Mouse (Mus musculus) thymus, postnatal 10 days (tissue): ENCODE data around the gene Cxcl17.
"Not testable (repeated sequence)": the region's sequence is repeated elsewhere in the genome, so short reads cannot be mapped to it uniquely, and the experiment has no call there.

ENCODE experiments used
- DNase-seq, 2 experiments: peaks; one replicate each; pipeline ENCODE4 v3.0.0; 2021; ENCODE audit warnings: low spot score in 2 of 2

Cxcl17 gene

GRCm38 (mm10) chr7:25426380-25426779, 13.7 kb upstream of the Cxcl17 start:
- not testable (repeated sequence) for DNase-seq

- peak; percentile 56 to 85 for DNase-seq
Measured at GRCm38 (mm10) chr7:25424429-25424828, 11.7 kb upstream of the Cxcl17 start.

- no peak for DNase-seq
Measured at GRCm38 (mm10) chr7:25422286-25422841, 9.7 kb upstream of the Cxcl17 start.

GRCm38 (mm10) chr7:25419943-25420342, 7.3 kb upstream of the Cxcl17 start:
- DNase-seq: no peak

GRCm38 (mm10) chr7:25419536-25419935, 6.8 kb upstream of the Cxcl17 start:
- no peak for DNase-seq

- DNase-seq: peak in 1 of 2 experiments; percentile 31
Measured at GRCm38 (mm10) chr7:25417597-25417996, 4.9 kb upstream of the Cxcl17 start.

GRCm38 (mm10) chr7:25411861-25412260, 825 bp downstream of the Cxcl17 start:
- no peak for DNase-seq

- DNase-seq: no peak
Measured at GRCm38 (mm10) chr7:25410969-25411615, 1.6 kb downstream of the Cxcl17 start.

GRCm38 (mm10) chr7:25409114-25409760, 3.4 kb downstream of the Cxcl17 start:
- DNase-seq: peak in 1 of 2 experiments; percentile 46

GRCm38 (mm10) chr7:25406468-25406867, 6.2 kb downstream of the Cxcl17 start:
- no peak for DNase-seq

GRCm38 (mm10) chr7:25402671-25403101, 10.0 kb downstream of the Cxcl17 start:
- peak in 1 of 2 experiments; percentile 59 for DNase-seq

- DNase-seq: no peak
Measured at GRCm38 (mm10) chr7:25401986-25402385, 10.7 kb downstream of the Cxcl17 start.

- DNase-seq: no peak
Measured at GRCm38 (mm10) chr7:25401551-25401950, 11.1 kb downstream of the Cxcl17 start.

- DNase-seq: not testable (repeated sequence)
Measured at GRCm38 (mm10) chr7:25399028-25399427, 13.7 kb downstream of the Cxcl17 start.

GRCm38 (mm10) chr7:25398610-25399009, 14.1 kb downstream of the Cxcl17 start, which contains the start of gene Lipe:
Gene Lipe (minus strand): TSS chr7:25398710.
- no peak for DNase-seq

GRCm38 (mm10) chr7:25396621-25397020, 16.1 kb downstream of the Cxcl17 start:
- DNase-seq: peak in 1 of 2 experiments; percentile 23

GRCm38 (mm10) chr7:25395558-25396521, 16.8 kb downstream of the Cxcl17 start:
- peak; percentile 89 to 92 for DNase-seq

- DNase-seq: no peak
Measured at GRCm38 (mm10) chr7:25395186-25395557, 17.5 kb downstream of the Cxcl17 start.

GRCm38 (mm10) chr7:25394754-25395153, 17.9 kb downstream of the Cxcl17 start:
- DNase-seq: no peak

- DNase-seq: no peak
Measured at GRCm38 (mm10) chr7:25393451-25394210, 19.1 kb downstream of the Cxcl17 start.

- DNase-seq: no peak
Measured at GRCm38 (mm10) chr7:25392851-25393250, 19.8 kb downstream of the Cxcl17 start.
